Mouse (Mus musculus) cerebellum, adult 11-12 months (tissue): Measurements from ENCODE around the gene Zfp451.
"Not testable (repeated sequence)": the region's sequence is repeated elsewhere in the genome, so short reads cannot be mapped to it uniquely, and the experiment has no call there.

ENCODE experiments used
- DNase-seq: peaks from one replicate; pipeline ENCODE4 v3.0.0; 2022

Gene Zfp451

GRCm38 (mm10) chr1:33757033-33757413 is 57.4 kb downstream of the Zfp451 start:
- DNase-seq = no peak

DNA sequence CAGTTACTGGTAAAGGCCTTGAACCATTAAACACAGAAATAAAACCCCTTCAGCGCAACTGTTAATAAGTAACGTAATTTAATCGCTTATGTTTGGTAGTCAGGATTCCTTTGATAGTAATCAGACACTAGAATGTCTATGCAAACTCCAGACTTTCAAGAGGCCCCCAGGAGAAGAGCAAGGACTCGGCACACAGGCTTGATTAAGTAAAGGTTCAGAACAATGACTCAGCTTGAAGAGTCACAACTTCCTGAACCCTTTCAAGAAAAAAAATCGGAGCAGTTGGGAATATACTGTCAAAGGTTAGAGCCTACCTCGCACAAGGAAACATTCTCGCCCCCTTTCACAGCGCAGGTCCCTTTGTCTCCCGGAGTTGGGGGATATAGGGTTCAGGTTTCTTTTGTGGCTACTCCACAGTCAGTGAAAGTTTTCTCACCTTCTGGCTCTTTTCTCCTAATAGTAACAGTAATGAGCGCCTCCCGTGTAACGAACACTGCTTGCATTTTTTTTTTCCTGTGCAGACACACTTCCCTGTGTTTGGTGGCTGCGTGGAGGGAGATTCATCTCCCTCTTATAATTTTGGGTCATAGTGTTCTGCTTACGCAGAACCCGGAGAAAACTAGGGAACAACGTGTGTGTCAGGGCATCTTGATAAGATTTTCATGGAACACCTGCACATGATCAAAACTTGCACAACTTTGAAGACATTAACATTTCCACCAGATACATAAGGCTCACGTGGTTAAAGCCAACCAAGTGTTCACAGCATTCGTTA is 58.0 kb downstream of the Zfp451 start:
- no peak for DNase-seq

GRCm38 (mm10) chr1:33755799-33756198 is 58.6 kb downstream of the Zfp451 start:
- DNase-seq = no peak

- DNase-seq = no peak
These were observed 59.2 kb downstream of the Zfp451 start for GRCm38 (mm10) chr1:33754965-33755735.

DNA sequence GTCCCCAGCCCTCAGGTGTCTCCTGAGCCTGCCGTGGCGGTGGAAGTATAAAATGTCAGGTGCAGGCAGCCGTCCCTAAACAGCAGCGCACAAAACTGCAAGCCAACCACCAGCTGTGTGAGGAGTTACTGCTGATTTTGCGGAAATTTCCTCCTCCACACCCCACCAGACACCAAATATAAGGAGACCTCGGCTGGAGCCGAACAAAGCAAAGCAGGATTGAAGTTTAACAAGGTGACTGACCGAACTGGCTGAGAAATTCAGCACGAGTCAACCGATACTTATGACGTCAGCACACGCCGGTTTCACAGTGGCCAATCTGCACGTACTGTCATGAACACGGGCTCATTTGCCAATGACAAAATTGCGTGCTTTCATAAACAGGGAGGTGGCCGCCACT is 60.3 kb downstream of the Zfp451 start:
- DNase-seq = no peak

DNA sequence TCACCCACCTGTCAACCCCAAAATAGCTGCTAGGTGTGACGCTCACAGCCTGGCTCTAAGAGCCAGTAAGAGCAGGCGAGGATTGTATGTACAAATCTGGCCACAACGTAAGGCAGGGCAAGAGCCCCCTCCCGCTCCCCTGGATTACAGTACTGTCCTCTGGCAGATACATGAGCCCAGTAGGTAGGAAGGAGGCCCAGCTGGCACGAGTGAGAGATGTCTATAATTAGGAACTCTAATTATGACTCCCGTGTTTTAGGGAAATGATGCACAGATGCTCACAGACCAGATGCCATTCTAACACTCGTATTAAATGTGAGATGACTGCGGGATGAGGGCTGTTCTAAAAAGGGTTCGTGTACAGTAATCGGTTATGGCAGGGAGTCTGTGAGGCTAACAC is 63.1 kb downstream of the Zfp451 start:
- peak; percentile 56 for DNase-seq

GRCm38 (mm10) chr1:33749709-33750108 is 64.7 kb downstream of the Zfp451 start:
- DNase-seq = not testable (repeated sequence)

- DNase-seq = no peak
These were observed 65.3 kb downstream of the Zfp451 start for GRCm38 (mm10) chr1:33749109-33749508.

- no peak for DNase-seq
These were observed 68.5 kb downstream of the Zfp451 start for GRCm38 (mm10) chr1:33745901-33746300.

- not testable (repeated sequence) for DNase-seq
These were observed 69.6 kb downstream of the Zfp451 start for GRCm38 (mm10) chr1:33744815-33745214.

- no peak for DNase-seq
These were observed 71.5 kb downstream of the Zfp451 start for GRCm38 (mm10) chr1:33742903-33743302.

DNA sequence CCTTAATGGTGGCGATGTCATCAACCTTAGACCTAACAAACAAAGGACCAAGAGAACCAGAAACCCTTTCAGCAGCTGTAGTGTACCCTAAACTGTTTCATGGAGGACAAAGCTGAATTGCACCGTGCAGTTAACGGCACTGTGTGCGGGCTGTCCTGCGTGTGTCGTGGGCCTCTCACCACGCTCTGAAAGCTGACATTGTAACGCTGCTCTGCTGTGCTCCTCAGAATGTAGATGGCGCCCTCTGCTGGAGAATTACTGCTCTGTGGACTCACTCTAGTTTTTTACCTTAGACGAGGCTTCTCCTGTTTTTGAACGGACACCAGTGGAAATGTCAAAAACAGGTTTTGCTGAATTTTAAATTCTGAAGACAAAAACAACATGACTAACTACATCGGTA is 75.1 kb downstream of the Zfp451 start:
- peak; percentile 60 for DNase-seq

GRCm38 (mm10) chr1:33738681-33739278 is 75.6 kb downstream of the Zfp451 start:
- DNase-seq = no peak

- no peak for DNase-seq
These were observed 76.1 kb downstream of the Zfp451 start for GRCm38 (mm10) chr1:33738281-33738680.

- DNase-seq = no peak
These were observed 80.3 kb downstream of the Zfp451 start for GRCm38 (mm10) chr1:33734001-33734685.

- no peak for DNase-seq
These were observed 81.4 kb downstream of the Zfp451 start for GRCm38 (mm10) chr1:33733044-33733443.

GRCm38 (mm10) chr1:33725086-33725485 is 89.3 kb downstream of the Zfp451 start:
- DNase-seq = no peak

- no peak for DNase-seq
These were observed 89.9 kb downstream of the Zfp451 start for GRCm38 (mm10) chr1:33724516-33724915.

DNA sequence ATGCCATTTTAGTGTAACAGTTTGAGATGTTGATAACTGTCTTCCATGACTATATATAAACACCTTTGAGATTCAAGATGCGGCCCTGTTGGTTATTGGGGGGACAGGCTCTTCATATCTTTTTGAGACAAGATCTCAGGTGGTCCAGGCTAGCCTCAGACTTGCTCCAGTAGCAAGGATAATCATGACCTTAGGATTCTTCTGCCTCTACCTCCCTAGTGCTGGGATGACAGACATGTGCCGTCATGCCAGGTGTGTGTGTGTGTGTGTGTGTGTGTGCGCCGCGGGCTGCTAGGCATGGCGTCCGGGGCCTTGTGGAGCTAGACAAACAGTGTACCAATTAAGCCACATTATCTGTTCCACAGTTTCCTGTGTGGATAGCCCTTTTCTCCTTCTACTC is 93.4 kb downstream of the Zfp451 start:
- no peak for DNase-seq

GRCm38 (mm10) chr1:33720231-33720630 is 94.2 kb downstream of the Zfp451 start:
- DNase-seq = no peak

GRCm38 (mm10) chr1:33719733-33720225 is 94.6 kb downstream of the Zfp451 start, which contains the start of gene Rab23:
Rab23 (plus strand) TSS chr1:33719887.
- DNase-seq = peak; percentile 91

GRCm38 (mm10) chr1:33717636-33718035 is 96.8 kb downstream of the Zfp451 start:
- DNase-seq = no peak

- DNase-seq = no peak
These were observed 99.6 kb downstream of the Zfp451 start for GRCm38 (mm10) chr1:33714796-33715195.
